Mouse (Mus musculus) adipocyte (in vitro differentiated cells): ENCODE measurements around the gene Hist1h2ah.

Experiments used
- DNase-seq: peaks from one replicate; pipeline ENCODE4 v3.0.0-alpha.2; 2016; ENCODE audit warnings: low spot score

Hist1h2ah gene

GRCm38 (mm10) chr13:22039364-22039763, 4.0 kb upstream of the Hist1h2ah start:
- DNase-seq = no peak

DNA sequence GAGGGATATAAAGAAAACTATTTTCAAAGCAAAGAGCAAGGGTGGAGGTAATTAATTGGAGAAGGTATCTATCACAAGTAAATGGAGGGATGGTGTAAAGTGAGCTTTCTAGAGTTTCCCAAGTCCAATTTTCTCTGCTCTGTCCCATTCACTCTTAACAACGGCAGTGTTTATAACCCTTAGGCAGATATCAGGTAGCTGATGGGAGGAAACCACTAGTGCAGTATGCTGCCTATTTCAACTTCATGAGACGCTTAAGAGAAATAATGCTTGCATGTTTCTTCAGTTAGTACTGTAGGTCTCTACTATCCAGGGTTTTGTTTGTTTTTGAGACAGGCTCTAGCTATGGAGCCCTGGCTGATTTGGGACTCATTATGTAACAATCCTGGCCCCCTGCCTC, 2.0 kb upstream of the Hist1h2ah start:
- no peak for DNase-seq

- DNase-seq = no peak
These were observed 1.6 kb upstream of the Hist1h2ah start for GRCm38 (mm10) chr13:22036986-22037385.

DNA sequence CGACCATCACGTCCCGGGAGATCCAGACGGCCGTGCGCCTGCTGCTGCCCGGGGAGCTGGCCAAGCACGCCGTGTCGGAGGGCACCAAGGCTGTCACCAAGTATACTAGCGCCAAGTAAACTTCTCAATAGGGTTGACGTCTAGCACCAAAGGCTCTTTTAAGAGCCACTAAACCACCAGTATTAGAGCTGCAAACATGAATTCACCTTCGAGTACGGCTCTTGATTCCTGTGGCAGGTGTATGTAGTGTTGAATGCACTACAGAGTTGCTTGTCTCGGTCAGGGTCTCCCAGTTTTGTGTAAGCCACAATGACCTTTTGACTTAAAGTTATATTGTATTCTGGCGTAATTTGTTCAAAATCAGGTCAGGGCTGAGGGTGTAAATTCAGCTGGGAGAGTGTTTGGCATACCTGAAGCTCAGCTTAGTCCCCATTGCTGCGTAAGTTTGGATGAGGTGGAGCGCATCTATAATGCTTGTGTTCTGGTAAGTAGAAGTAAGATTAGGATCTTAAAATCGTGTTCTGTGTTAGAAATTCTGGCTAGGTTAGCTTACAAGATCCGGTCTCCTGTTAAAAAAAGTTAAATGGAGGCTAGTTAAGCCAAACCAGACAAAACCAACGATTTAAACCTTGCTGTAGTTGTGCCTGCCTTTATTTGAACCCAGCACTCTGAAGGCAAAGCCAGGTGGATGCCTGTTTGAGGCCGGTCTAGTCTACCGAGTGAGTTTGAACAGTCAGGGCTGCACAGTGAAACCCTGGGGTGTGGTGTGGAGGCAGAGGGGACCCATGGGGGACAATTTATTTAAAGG, 985 bp upstream of the Hist1h2ah start:
- DNase-seq = peak; percentile 60

- peak; percentile 37 for DNase-seq
These were observed 713 bp downstream of the Hist1h2ah start for GRCm38 (mm10) chr13:22034443-22035266.

GRCm38 (mm10) chr13:22033741-22034442, 1.5 kb downstream of the Hist1h2ah start:
- DNase-seq = no peak

GRCm38 (mm10) chr13:22030493-22030892, 4.9 kb downstream of the Hist1h2ah start:
- peak; percentile 65 for DNase-seq

- DNase-seq = peak; percentile 29
These were observed 5.4 kb downstream of the Hist1h2ah start for GRCm38 (mm10) chr13:22029928-22030327.

DNA sequence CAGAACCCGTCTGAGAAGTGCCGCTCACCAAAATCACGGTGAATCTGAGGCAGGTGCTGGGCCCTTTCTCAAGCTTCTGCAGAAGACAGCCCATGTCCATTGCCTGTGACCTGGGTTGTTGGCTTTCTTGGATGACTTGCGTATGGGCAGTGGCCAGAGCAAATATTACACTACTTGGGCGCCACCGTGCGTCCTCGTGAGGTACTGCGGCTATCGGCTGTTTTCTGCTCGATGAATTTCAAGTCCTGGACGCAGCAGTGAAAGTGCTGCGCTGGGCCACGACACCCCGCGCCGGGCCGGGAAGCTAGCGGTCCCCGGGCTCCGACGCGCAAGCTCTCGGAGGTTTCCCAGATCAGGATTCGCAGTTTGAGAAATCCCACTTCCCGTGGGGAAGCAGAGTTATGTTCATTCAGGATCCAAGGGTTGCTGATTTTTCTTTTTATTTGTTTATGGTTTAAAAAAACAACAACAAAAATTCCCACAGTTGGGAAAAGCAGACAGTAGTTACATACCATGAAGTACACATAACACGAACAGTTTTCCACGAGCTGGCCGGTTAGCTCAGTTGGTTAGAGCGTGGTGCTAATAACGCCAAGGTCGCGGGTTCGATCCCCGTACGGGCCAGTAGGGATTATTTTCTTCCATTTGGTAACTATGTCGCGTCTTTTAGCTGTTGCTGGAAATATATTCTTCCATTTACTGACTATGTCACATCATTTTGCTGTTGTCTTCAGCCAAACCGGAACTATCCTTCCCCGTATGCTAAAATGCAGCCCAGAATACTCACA, 6.5 kb downstream of the Hist1h2ah start:
- peak; percentile 96 for DNase-seq

- peak; percentile 85 for DNase-seq
These were observed 9.0 kb downstream of the Hist1h2ah start for GRCm38 (mm10) chr13:22026058-22027031.

GRCm38 (mm10) chr13:22022241-22022640, 13.1 kb downstream of the Hist1h2ah start:
- DNase-seq = peak; percentile 88

- peak; percentile 31 for DNase-seq
These were observed 13.8 kb downstream of the Hist1h2ah start for GRCm38 (mm10) chr13:22021581-22021980.

DNA sequence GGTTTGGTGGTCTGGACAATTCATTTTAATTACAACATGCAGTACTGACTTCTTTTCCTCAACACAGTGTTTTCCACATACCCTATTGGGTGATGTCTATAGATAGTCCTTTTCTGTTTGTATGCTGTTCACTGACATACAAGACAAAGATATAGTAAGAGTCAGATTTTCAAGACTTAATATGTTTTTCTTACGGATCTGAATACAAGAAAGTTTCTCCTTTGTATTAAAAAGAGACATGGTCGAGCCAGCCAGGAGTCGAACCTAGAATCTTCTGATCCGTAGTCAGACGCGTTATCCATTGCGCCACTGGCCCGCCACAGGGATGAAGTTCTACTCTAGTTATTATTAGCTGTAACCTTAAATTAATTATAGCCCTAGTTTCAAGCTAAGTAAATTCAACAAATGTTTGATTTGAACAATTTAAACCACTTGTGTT, 14.4 kb downstream of the Hist1h2ah start:
- peak; percentile 67 for DNase-seq

DNA sequence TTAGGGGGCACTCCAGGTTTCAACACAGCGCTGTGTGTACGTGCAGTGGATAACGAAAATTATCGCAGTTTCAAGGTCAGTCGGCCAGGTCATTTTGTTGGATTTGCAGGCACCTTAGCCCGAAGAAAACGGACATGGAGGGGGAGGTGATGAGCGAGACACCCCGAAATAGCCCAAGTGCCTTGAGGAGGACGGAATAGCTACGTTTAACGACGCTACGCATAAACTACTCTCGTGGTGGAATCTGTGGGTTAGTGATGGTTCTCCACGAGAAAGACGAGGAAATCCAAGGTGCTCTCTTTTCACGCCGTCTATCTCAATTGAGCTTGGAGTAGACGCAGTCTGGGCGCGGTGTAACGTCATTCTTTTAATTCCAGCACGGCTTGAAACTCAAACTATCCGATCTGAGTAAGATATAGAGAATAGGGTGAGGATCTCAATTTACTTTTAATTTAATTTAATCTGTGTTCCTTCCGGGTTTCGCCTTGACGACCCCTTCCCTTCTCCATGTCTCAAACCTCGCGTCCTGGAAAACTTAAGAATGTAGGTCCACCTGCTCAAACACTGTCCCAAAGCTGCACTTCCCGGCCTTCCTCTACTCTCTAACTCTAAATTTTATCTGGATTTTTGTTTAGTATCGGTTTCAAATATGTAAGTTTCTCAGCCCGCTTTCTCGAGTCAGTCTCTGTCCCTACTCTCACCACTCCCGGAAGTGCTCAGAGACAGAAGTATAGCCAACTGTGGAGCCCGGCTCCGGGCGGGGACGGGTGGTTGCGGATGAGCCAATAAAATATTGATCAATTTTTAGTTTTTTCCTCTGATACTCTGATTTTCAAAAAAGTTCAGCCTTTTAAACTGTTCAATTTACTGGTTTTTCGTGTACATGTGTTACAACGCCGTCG, 15.2 kb downstream of the Hist1h2ah start:
- DNase-seq = no peak

DNA sequence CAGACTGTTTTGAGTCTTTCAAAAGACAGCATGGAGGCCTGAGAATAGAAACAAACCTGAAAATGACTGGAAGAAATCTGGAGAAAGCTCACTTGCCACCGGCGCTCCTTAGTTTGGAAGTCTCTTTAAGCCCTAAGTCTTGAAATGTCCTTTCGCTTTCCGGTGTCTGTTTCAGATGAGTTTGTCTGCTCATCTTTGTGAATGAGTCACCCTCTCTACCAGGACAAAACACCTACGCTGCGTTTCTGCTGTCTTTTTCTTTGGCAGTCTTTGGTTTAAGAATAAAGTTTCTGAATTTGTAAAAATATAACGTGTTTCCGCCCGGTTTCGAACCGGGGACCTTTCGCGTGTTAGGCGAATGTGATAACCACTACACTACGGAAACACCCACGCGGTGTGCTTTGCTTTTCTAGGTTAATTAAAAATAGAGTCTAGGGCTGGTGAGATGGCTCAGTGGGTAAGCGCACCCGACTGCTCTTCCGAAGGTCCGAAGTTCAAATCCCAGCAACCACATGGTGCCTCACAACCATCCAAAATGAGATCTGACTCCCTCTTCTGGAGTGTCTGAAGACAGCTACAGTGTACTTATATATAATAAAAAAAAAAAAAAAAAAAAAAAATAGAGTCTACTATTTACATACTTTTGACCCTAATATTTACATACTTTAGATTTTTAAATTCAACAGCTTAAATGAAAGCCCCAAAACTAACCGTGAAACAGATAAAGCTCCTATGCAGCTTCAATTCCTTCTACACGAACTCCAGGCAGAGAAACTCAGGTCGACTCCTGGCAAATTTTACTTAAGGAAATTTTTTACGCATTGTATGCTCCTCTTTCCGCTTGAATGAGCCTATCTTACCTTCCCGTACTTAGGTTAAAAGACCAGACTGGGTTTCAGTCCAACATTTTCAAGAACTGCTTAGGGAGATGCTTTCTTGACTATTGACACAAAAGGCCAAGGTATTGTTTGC, 19.6 kb downstream of the Hist1h2ah start:
- peak; percentile 80 for DNase-seq

- DNase-seq = no peak
These were observed 20.9 kb downstream of the Hist1h2ah start for GRCm38 (mm10) chr13:22014411-22014845.

DNA sequence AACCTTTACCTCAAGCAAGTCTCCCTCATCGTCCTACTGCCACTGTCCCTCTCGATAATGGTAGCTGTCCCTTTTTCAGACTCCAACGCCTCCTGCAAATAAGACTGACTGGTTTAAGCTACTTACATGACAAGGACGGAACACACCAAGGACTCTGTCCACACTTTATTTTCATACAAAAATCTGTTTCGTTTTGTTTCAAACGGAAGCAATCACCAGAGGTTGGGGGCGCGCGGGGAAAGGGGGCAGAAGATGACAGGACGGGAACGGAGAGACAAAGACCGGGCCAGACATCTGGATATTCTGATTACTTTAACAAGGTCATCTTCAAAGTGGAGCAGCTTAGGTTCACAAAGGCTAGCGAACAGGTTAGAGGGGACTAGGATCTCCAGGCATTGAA, 21.7 kb downstream of the Hist1h2ah start:
- no peak for DNase-seq

- DNase-seq = no peak
These were observed 25.7 kb downstream of the Hist1h2ah start, which contains the start of gene Prss16 for GRCm38 (mm10) chr13:22009642-22010041. TSS of gene Prss16 (minus strand) at chr13:22009742.
